Comparison of ENCODE assay signal across 8 mouse cellular contexts in the genomic region with DNA sequence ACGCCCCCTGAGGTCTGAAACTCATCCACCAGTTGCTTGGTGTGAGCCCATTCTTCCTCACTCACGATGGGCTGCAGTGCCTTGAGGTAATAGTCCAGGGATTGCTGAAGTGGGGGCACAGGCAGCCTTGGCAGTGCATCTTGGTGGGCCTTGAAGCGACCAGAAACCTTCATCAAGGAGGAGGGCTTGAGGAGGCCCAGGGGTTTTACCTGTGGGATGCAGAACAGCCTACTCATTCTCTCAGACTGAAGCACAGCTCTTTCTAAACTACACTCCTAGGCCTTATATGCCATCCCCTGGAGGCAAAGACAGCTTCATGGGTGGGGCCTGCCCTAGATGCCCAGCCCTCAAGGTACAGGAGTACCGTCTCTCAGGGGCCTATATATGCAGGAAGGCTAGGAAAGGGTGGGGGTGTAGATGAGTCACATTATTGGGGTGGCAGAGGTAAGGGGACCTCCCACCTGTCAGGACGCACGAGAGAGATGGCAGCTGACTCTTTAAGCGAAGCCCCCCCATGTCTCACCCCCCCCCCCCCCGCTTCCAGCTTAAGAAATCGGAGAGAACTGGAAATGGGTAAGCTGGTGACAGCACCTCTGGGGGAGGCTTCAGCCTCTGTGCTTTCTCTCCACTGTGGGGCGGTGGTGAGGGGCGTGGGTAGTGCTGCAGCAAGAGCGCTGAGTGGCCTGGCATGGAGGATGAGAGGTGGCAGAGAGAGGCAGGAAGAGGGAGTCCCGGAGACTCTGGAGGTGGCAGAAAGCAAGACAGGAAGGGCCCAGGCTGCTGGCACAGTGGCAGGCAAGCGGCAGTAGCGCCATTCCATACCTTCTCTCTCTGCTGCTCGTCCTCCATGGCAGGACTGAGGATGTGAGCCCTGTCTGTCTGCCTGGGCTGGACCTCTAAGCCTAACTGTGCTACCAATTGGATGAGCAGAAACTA. TPM values are rescaled to one million over a fixed set of nuclear protein-coding genes. Genes with fewer than 3 reads are reported as not detected.
DNase-seq lines count a peak whose midpoint lies in the region; ATAC-seq and TF ChIP-seq lines count a peak whose summit lies in the region.

No protein-coding gene starts in this region.

- H3K4me2 ChIP-seq in neural tube, embryonic 11.5 days (ENCODE audit: low read depth): no peak overlapping the region
- no peak overlapping the region for H3K4me2 ChIP-seq in limb, embryonic 14.5 days (replicated peaks; ENCODE audit: low read depth, low read length, severe bottlenecking)
- H3K4me2 ChIP-seq in stomach, embryonic 15.5 days: 0 out of 2 replicates have a peak overlapping the region, but pooled peaks have one; percentile 89

- DNase-seq in heart, adult 2 months: no peak
- DNase-seq in heart, postnatal 10 days: no peak
- DNase-seq in neural tube, embryonic 11.5 days (ENCODE audit: low spot score): no peak
- DNase-seq in neural tube, embryonic 10.5 days (ENCODE audit: extremely low spot score, low spot score): no peak
- DNase-seq in limb, embryonic 14.5 days (ENCODE audit: low spot score): no peak
- DNase-seq in adrenal gland, postnatal 10 days: no peak
- DNase-seq in spleen, postnatal 14 days (ENCODE audit: low spot score in 2 of 2): no peak

- H3K27me3 ChIP-seq in heart, adult 2 months (ENCODE audit: control insufficient read depth, insufficient read depth, low read length): no peaks in the 10 kb centered on the region
- no peaks in the 10 kb centered on the region for H3K27me3 ChIP-seq in neural tube, embryonic 11.5 days (ENCODE audit: control insufficient read depth, insufficient read depth, low read length)
- no peaks in the 10 kb centered on the region for H3K27me3 ChIP-seq in limb, embryonic 14.5 days (ENCODE audit: control insufficient read depth, insufficient read depth, low read length)
- H3K27me3 ChIP-seq in stomach, embryonic 15.5 days (replicated peaks): no peaks in the 10 kb centered on the region

- H3K36me3 ChIP-seq in heart, adult 2 months (ENCODE audit: control insufficient read depth, insufficient read depth, low read length): peaks cover 4% of the 10 kb centered on the region; the same call in 1 of the 2 replicates
- H3K36me3 ChIP-seq in neural tube, embryonic 11.5 days (ENCODE audit: control insufficient read depth, insufficient read depth, low read length): no peaks in the 10 kb centered on the region; the same call in 1 of the 2 replicates
- H3K36me3 ChIP-seq in limb, embryonic 14.5 days (ENCODE audit: control insufficient read depth, insufficient read depth, low read length): peaks cover 25% of the 10 kb centered on the region
- peaks cover 6% of the 10 kb centered on the region; the same call in 1 of the 2 replicates for H3K36me3 ChIP-seq in stomach, embryonic 15.5 days

- no peak overlapping the region; the same call in 1 of the 2 replicates for H3K27ac ChIP-seq in heart, adult 2 months
- H3K27ac ChIP-seq in neural tube, embryonic 11.5 days (ENCODE audit: low read depth, low read length): no peak overlapping the region
- H3K27ac ChIP-seq in limb, embryonic 14.5 days (replicated peaks; ENCODE audit: low read depth, low read length): no peak overlapping the region
- no peak overlapping the region for H3K27ac ChIP-seq in stomach, embryonic 15.5 days

- H3K9ac ChIP-seq in heart, adult 2 months (ENCODE audit: low read depth, low read length): peak overlapping the region; percentile 22; the same call in 1 of the 2 replicates
- peak overlapping the region; percentile 2; the same call in 1 of the 2 replicates for H3K9ac ChIP-seq in neural tube, embryonic 11.5 days (ENCODE audit: low read length)
- peak overlapping the region; percentile 31; the same call in 1 of the 2 replicates for H3K9ac ChIP-seq in limb, embryonic 14.5 days (ENCODE audit: low read depth, low read length, severe bottlenecking)
- no peak overlapping the region for H3K9ac ChIP-seq in stomach, embryonic 15.5 days

- no peak for TF ChIP-seq POLR2A in heart, adult 2 months (IDR thresholded peaks at IDR 0.05; ENCODE audit: insufficient read depth, low read depth, low read length)
- no peak for TF ChIP-seq POLR2A in limb, embryonic 14.5 days (IDR thresholded peaks at IDR 0.05; ENCODE audit: borderline replicate concordance, extremely low read depth, insufficient read depth, insufficient read length)

- H3K4me1 ChIP-seq in heart, adult 2 months (ENCODE audit: control insufficient read depth, insufficient read depth, low read length): peaks cover 14% of the 10 kb centered on the region
- peaks cover 8% of the 10 kb centered on the region for H3K4me1 ChIP-seq in neural tube, embryonic 11.5 days (ENCODE audit: control insufficient read depth, insufficient read depth, low read length)
- peaks cover 7% of the 10 kb centered on the region for H3K4me1 ChIP-seq in limb, embryonic 14.5 days (ENCODE audit: control insufficient read depth, insufficient read depth, low read length)
- peaks cover 11% of the 10 kb centered on the region for H3K4me1 ChIP-seq in stomach, embryonic 15.5 days

- TF ChIP-seq CTCF in heart, adult 2 months (IDR thresholded peaks at IDR 0.05): 0 out of 2 replicates have a peak, but pooled peaks have one; percentile 1

- 69% methylated on average over 16 of the region's 16 CpGs for WGBS in heart, adult 2 months
- WGBS in neural tube, embryonic 11.5 days: 83% methylated on average over 15 of the region's 16 CpGs
- WGBS in limb, embryonic 14.5 days: 72% methylated on average over 16 of the region's 16 CpGs
- 79% methylated on average over 16 of the region's 16 CpGs for WGBS in stomach, embryonic 15.5 days

- intact Hi-C loops in heart, adult 2 months (cut with DNase I): no loop called here
- intact Hi-C loops in heart, postnatal 10 days (cut with DNase I): no loop called here

- peak overlapping the region; percentile 79; the same call in 1 of the 2 replicates for H3K4me3 ChIP-seq in heart, adult 2 months
- no peak overlapping the region for H3K4me3 ChIP-seq in neural tube, embryonic 11.5 days (ENCODE audit: low read depth, low read length)
- no peak overlapping the region for H3K4me3 ChIP-seq in limb, embryonic 14.5 days (replicated peaks; ENCODE audit: low read length)
- no peak overlapping the region for H3K4me3 ChIP-seq in stomach, embryonic 15.5 days (replicated peaks)

- no peak for TF ChIP-seq EP300 in heart, adult 2 months (IDR thresholded peaks at IDR 0.05; ENCODE audit: insufficient read depth, low read depth, low read length)

- H3K79me2 ChIP-seq in heart, adult 2 months (replicated peaks; ENCODE audit: control insufficient read depth, insufficient read depth, low read length): peaks cover 1% of the 10 kb centered on the region; the same call in 1 of the 2 replicates

- H3K9me3 ChIP-seq in neural tube, embryonic 11.5 days (ENCODE audit: control insufficient read depth, low read length): no peaks in the 10 kb centered on the region
- no peaks in the 10 kb centered on the region for H3K9me3 ChIP-seq in limb, embryonic 14.5 days (ENCODE audit: control insufficient read depth, low read length)
- H3K9me3 ChIP-seq in stomach, embryonic 15.5 days: no peaks in the 10 kb centered on the region

- no peak for ATAC-seq in neural tube, embryonic 11.5 days (ENCODE audit: insufficient read depth, low FRiP score, low TSS enrichment)
- no peak for ATAC-seq in limb, embryonic 14.5 days (ENCODE audit: low FRiP score, low read depth)
- no peak for ATAC-seq in stomach, embryonic 15.5 days (ENCODE audit: insufficient read depth, low FRiP score, low read depth)

RNA-seq across cellular contexts. Expression of gene Crat, which starts 2.3 kb away (rescaled TPM):
- total RNA-seq in heart, adult 2 months (2021): 100 to 1,000 TPM; 452 to 542 TPM
- 695 and 713 TPM in 2 replicates for polyA plus RNA-seq in heart, adult 2 months (2012; rRNA removed)
- 100 to 1,000 TPM; 448 to 485 TPM for total RNA-seq in heart, postnatal 10 days (2021)
- 27.4 and 29.1 TPM in 2 replicates for polyA plus RNA-seq in neural tube, embryonic 11.5 days (2014; fragmentation: Nextera tagmentation; extraction: Ambion mirVana)
- polyA plus RNA-seq in limb, embryonic 14.5 days (2012; rRNA removed): 25.0 and 31.0 TPM in 2 replicates
- polyA plus RNA-seq in limb, embryonic 14.5 days (2014; fragmentation: Nextera tagmentation; extraction: Ambion mirVana): 33.4 and 36.1 TPM in 2 replicates
- 22.2 and 24.2 TPM in 2 replicates for polyA plus RNA-seq in stomach, embryonic 15.5 days (2015; fragmentation: Nextera tagmentation; extraction: Ambion mirVana)
- total RNA-seq in adrenal gland, postnatal 10 days (2021): 100 to 1,000 TPM; 317 to 355 TPM

RNA-seq across cellular contexts. Expression of gene Ptpa, which starts 2.5 kb away (rescaled TPM):
- 10 to 100 TPM; 82.7 to 91.2 TPM for total RNA-seq in heart, adult 2 months (2021)
- 88.7 and 107 TPM in 2 replicates for polyA plus RNA-seq in heart, adult 2 months (2012; rRNA removed)
- 100 to 1,000 TPM; 125 to 133 TPM for total RNA-seq in heart, postnatal 10 days (2021)
- 63.2 and 64.2 TPM in 2 replicates for polyA plus RNA-seq in neural tube, embryonic 11.5 days (2014; fragmentation: Nextera tagmentation; extraction: Ambion mirVana)
- 142 and 168 TPM in 2 replicates for polyA plus RNA-seq in limb, embryonic 14.5 days (2012; rRNA removed)
- polyA plus RNA-seq in limb, embryonic 14.5 days (2014; fragmentation: Nextera tagmentation; extraction: Ambion mirVana): 74.5 and 87.6 TPM in 2 replicates
- 128 and 137 TPM in 2 replicates for polyA plus RNA-seq in stomach, embryonic 15.5 days (2015; fragmentation: Nextera tagmentation; extraction: Ambion mirVana)
- total RNA-seq in adrenal gland, postnatal 10 days (2021): 100 to 1,000 TPM; 152 to 170 TPM

RNA-seq across cellular contexts. Expression of gene Dolpp1, which starts 21.3 kb away (rescaled TPM):
- total RNA-seq in heart, adult 2 months (2021): 1 to 10 TPM; 5.9 to 9.0 TPM
- polyA plus RNA-seq in heart, adult 2 months (2012; rRNA removed): 23.5 and 25.1 TPM in 2 replicates
- 10 to 100 TPM; 11.6 to 14.7 TPM for total RNA-seq in heart, postnatal 10 days (2021)
- 48.6 and 51.1 TPM in 2 replicates for polyA plus RNA-seq in neural tube, embryonic 11.5 days (2014; fragmentation: Nextera tagmentation; extraction: Ambion mirVana)
- polyA plus RNA-seq in limb, embryonic 14.5 days (2012; rRNA removed): 49.8 and 71.3 TPM in 2 replicates
- polyA plus RNA-seq in limb, embryonic 14.5 days (2014; fragmentation: Nextera tagmentation; extraction: Ambion mirVana): 30.9 and 31.8 TPM in 2 replicates
- 42.5 and 45.5 TPM in 2 replicates for polyA plus RNA-seq in stomach, embryonic 15.5 days (2015; fragmentation: Nextera tagmentation; extraction: Ambion mirVana)
- total RNA-seq in adrenal gland, postnatal 10 days (2021): 10 to 100 TPM; 14.5 to 23.6 TPM

RNA-seq across cellular contexts. Expression of gene Miga2, which starts 49.3 kb away (rescaled TPM):
- 10 to 100 TPM; 74.2 to 90.3 TPM for total RNA-seq in heart, adult 2 months (2021)
- polyA plus RNA-seq in heart, adult 2 months (2012; rRNA removed): 64.3 and 98.7 TPM in 2 replicates
- total RNA-seq in heart, postnatal 10 days (2021): 10 to 100 TPM; 70.5 to 78.0 TPM
- polyA plus RNA-seq in neural tube, embryonic 11.5 days (2014; fragmentation: Nextera tagmentation; extraction: Ambion mirVana): 23.2 and 27.5 TPM in 2 replicates
- 28.9 and 37.3 TPM in 2 replicates for polyA plus RNA-seq in limb, embryonic 14.5 days (2012; rRNA removed)
- 20.5 and 21.7 TPM in 2 replicates for polyA plus RNA-seq in limb, embryonic 14.5 days (2014; fragmentation: Nextera tagmentation; extraction: Ambion mirVana)
- 20.8 and 24.3 TPM in 2 replicates for polyA plus RNA-seq in stomach, embryonic 15.5 days (2015; fragmentation: Nextera tagmentation; extraction: Ambion mirVana)
- total RNA-seq in adrenal gland, postnatal 10 days (2021): 100 to 1,000 TPM in 1 of 2 experiments, 10 to 100 TPM in 1; 97.5 to 111 TPM

RNA-seq across cellular contexts. Expression of gene Sh3glb2, which starts 54.2 kb away (rescaled TPM):
- total RNA-seq in heart, adult 2 months (2021): 10 to 100 TPM; 37.7 to 40.6 TPM
- polyA plus RNA-seq in heart, adult 2 months (2012; rRNA removed): 125 and 143 TPM in 2 replicates
- total RNA-seq in heart, postnatal 10 days (2021): 10 to 100 TPM; 62.0 to 69.5 TPM
- polyA plus RNA-seq in neural tube, embryonic 11.5 days (2014; fragmentation: Nextera tagmentation; extraction: Ambion mirVana): 58.2 and 61.6 TPM in 2 replicates
- 122 and 167 TPM in 2 replicates for polyA plus RNA-seq in limb, embryonic 14.5 days (2012; rRNA removed)
- polyA plus RNA-seq in limb, embryonic 14.5 days (2014; fragmentation: Nextera tagmentation; extraction: Ambion mirVana): 64.8 and 70.1 TPM in 2 replicates
- polyA plus RNA-seq in stomach, embryonic 15.5 days (2015; fragmentation: Nextera tagmentation; extraction: Ambion mirVana): 92.6 and 94.6 TPM in 2 replicates
- total RNA-seq in adrenal gland, postnatal 10 days (2021): 10 to 100 TPM; 70.9 to 89.7 TPM

Comparison
In these comparisons a context has a peak if more than half of its experiments do, and no peak if none do; other contexts are left out.
1. RNA of gene Crat, which starts 2.3 kb away (polyA plus RNA-seq): 695 to 713 TPM in heart, adult 2 months; 25.0 to 36.1 TPM in limb, embryonic 14.5 days, 27.4 to 29.1 TPM in neural tube, embryonic 11.5 days and 22.2 to 24.2 TPM in stomach, embryonic 15.5 days; every median in the first group is over 10 times any median in the second.